Mouse (Mus musculus) left cerebral cortex, postnatal 4 days (tissue): Measurements from ENCODE around the gene Zkscan16. TPM values are rescaled to one million over a fixed set of nuclear protein-coding genes. Genes with fewer than 3 reads are reported as not detected.

Experiments
- DNase-seq: peaks from one replicate; pipeline ENCODE4 v3.0.0-alpha.2; 2022
- intact Hi-C: fragments of 180-260 bp; cut with DNase I; formaldehyde crosslinking; loops from one replicate; pipeline ENCODE4 v1.15.1; 2025
- total RNA-seq, 2 experiments: library from RNA; stranded (reverse); gene quantifications; 2 replicates each; pipeline ENCODE4 v1.2.3; 2021

Gene Zkscan16
- total RNA-seq = 10 to 100 TPM; 11.9 to 13.0 TPM

- peak; percentile 95 for DNase-seq
- intact Hi-C loops = no loop called here
Observed at GRCm38 (mm10) chr4:58943420-58944205, at the start of gene Zkscan16. TSS of gene Zkscan16 (plus strand) at chr4:58943628.

- DNase-seq = no peak
- intact Hi-C loops = no loop called here
Observed at GRCm38 (mm10) chr4:58894399-58894798, 49.0 kb upstream of the Zkscan16 start.

- intact Hi-C loops = no loop called here
- DNase-seq = no peak
Observed at GRCm38 (mm10) chr4:58897436-58897835, 46.0 kb upstream of the Zkscan16 start.

GRCm38 (mm10) chr4:58898318-58898717 lies 45.1 kb upstream of the Zkscan16 start:
- no peak for DNase-seq
- intact Hi-C loops = no loop called here

GRCm38 (mm10) chr4:58907453-58907852 lies 36.0 kb upstream of the Zkscan16 start:
- intact Hi-C loops = no loop called here
- no peak for DNase-seq

GRCm38 (mm10) chr4:58910175-58911068 lies 33.0 kb upstream of the Zkscan16 start:
- intact Hi-C loops = no loop called here

GRCm38 (mm10) chr4:58911069-58911830 lies 32.2 kb upstream of the Zkscan16 start:
- intact Hi-C loops = no loop called here
- DNase-seq = peak; percentile 71

More at GRCm38 (mm10) chr4:58910175-58911068, 33.0 kb upstream of the Zkscan16 start:
- DNase-seq = no peak

- intact Hi-C loops = no loop called here
Observed at GRCm38 (mm10) chr4:58911831-58912628, 31.4 kb upstream of the Zkscan16 start.

GRCm38 (mm10) chr4:58912629-58913335 lies 30.6 kb upstream of the Zkscan16 start, which contains the start of gene Ecpas:
TSS of gene Ecpas (minus strand) at chr4:58912749.
- no peak for DNase-seq
- intact Hi-C loops = no loop called here

More at GRCm38 (mm10) chr4:58911831-58912628, 31.4 kb upstream of the Zkscan16 start:
- peak; percentile 70 for DNase-seq

GRCm38 (mm10) chr4:58913336-58914026 lies 29.9 kb upstream of the Zkscan16 start:
- intact Hi-C loops = no loop called here
- DNase-seq = no peak

GRCm38 (mm10) chr4:58915081-58915826 lies 28.2 kb upstream of the Zkscan16 start:
- intact Hi-C loops = no loop called here
- no peak for DNase-seq

- no peak for DNase-seq
- intact Hi-C loops = no loop called here
Observed at GRCm38 (mm10) chr4:58923933-58924332, 19.5 kb upstream of the Zkscan16 start.

GRCm38 (mm10) chr4:58925664-58926063 lies 17.8 kb upstream of the Zkscan16 start:
- DNase-seq = no peak
- intact Hi-C loops = no loop called here

GRCm38 (mm10) chr4:58926120-58926519 lies 17.3 kb upstream of the Zkscan16 start:
- intact Hi-C loops = no loop called here
- DNase-seq = no peak

- DNase-seq = no peak
- intact Hi-C loops = no loop called here
Observed at GRCm38 (mm10) chr4:58927661-58928060, 15.8 kb upstream of the Zkscan16 start.

GRCm38 (mm10) chr4:58932541-58932940 lies 10.9 kb upstream of the Zkscan16 start:
- intact Hi-C loops = no loop called here
- no peak for DNase-seq

GRCm38 (mm10) chr4:58934308-58934707 lies 9.1 kb upstream of the Zkscan16 start:
- no peak for DNase-seq
- intact Hi-C loops = no loop called here
